Mouse (Mus musculus) kidney, adult 2 months (tissue): ENCODE results near the gene Trio. TPM values are rescaled to one million over a fixed set of nuclear protein-coding genes. Genes with fewer than 3 reads are reported as not detected.

Source experiments
- DNase-seq: peaks from one replicate; pipeline ENCODE4 v3.0.0; 2021
- H3K27ac ChIP-seq: fragments of 200-500 bp; 2 replicates; pipeline ENCODE4 v1.5.1; 2012; ENCODE audit warnings: low read depth, low read length, control low read depth, inconsistent platforms; ENCODE audit not compliant: insufficient read depth
- H3K27me3 ChIP-seq: fragments of 200-500 bp; replicated peaks from 2 replicates; pipeline ENCODE4 v1.6.1; 2012; ENCODE audit warnings: mild to moderate bottlenecking, moderate library complexity, low read length, inconsistent platforms; ENCODE audit not compliant: control insufficient read depth, insufficient read depth
- H3K36me3 ChIP-seq: fragments of 200-500 bp; 2 replicates; pipeline ENCODE4 v1.6.1; 2012; ENCODE audit warnings: mild to moderate bottlenecking, moderate library complexity, low read length, inconsistent platforms; ENCODE audit not compliant: control insufficient read depth, insufficient read depth
- H3K4me1 ChIP-seq: fragments of 200-500 bp; 2 replicates; pipeline ENCODE4 v1.6.1; 2011; ENCODE audit warnings: low read length; ENCODE audit not compliant: control insufficient read depth, insufficient read depth
- H3K4me3 ChIP-seq: fragments of 200-500 bp; 2 replicates; pipeline ENCODE4 v1.5.1; 2011; ENCODE audit warnings: mild to moderate bottlenecking, low read depth, low read length, control low read depth; ENCODE audit not compliant: insufficient read depth
- CTCF ChIP-seq: fragments of 200-500 bp; conservative IDR thresholded peaks from 2 replicates; pipeline ENCODE4 v1.5.1; 2011; ENCODE audit warnings: low read depth, mild to moderate bottlenecking, control low read depth, low read length, moderate library complexity, mixed read lengths; ENCODE audit not compliant: insufficient read depth, insufficient read length
- POLR2A ChIP-seq: fragments of 200-500 bp; IDR thresholded peaks from one replicate; pipeline ENCODE4 v1.6.1; 2011; ENCODE audit warnings: low read depth, low read length, control low read depth
- WGBS: fragments of 180-500 bp; shearing (Covaris S2); methylation state at CpG from one replicate; pipeline ENCODE4 v1.1.7; 2018; 5-methylcytosine and 5-hydroxymethylcytosine counted together
- polyA plus RNA-seq: library from polyadenylated mRNA; depleted of rRNA; stranded (reverse); fragments of >200 nt; gene quantifications from 2 replicates; pipeline ENCODE4 v1.2.3, GENCODE M21; 2012

Trio gene
- polyA plus RNA-seq, 1 experiment: 37.2 TPM

DNA sequence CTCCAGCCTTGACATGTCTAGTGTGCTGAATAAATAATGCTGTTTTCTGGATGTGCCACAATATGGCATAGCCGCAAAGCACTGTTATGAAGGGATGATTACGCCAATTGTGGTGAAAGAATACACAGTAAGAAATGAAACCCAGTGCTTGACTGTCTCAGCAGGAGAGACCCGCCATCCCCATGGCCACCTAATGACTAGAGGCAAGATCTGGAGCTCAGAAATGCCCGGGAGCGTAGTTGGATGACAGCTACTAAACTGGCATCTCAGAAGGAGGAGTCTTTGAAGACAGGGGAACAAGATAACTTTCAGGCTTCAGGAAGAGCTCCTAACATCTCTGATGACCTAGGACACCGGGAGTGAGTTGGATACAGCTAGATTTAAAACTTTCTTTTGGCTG is 12.0 kb upstream of the Trio start:
- Histone ChIP-seq H3K27me3 (no peaks in the 10 kb centered on the region), H3K27ac (no peak overlapping the region), H3K4me1 (no peaks in the 10 kb centered on the region; the same call in 1 of the 2 replicates), H3K36me3 (no peaks in the 10 kb centered on the region), H3K4me3 (no peak overlapping the region)
- 93% methylated on average over 6 of the region's 6 CpGs for WGBS
- TF ChIP-seq POLR2A (no peak), CTCF (no peak)
- DNase-seq: no peak

DNA sequence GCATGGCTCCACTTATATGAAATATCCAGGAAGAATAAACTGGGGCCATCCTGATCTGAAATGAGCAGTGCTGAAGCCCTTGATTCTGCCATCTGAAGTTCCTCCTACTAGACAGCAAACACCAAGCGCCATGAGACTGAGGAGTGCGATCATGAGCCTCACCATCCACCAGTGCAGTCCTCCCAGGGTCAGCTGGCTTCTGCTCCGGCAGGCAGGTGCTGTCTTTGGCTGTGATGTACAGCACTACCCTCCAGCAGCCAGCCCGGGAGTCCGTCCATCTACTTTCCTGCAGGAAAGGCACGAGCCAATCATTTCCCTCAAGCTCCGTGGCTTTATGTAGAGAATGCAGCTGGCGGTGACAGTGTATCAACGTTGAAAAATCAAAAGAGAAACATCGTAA is 10.0 kb upstream of the Trio start:
- Histone ChIP-seq H3K4me1 (no peaks in the 10 kb centered on the region), H3K27me3 (no peaks in the 10 kb centered on the region), H3K4me3 (no peak overlapping the region), H3K36me3 (no peaks in the 10 kb centered on the region), H3K27ac (no peak overlapping the region)
- no peak for DNase-seq
- WGBS: 80% methylated on average over 10 of the region's 10 CpGs
- no peak for TF ChIP-seq POLR2A
- TF ChIP-seq CTCF: no peak

DNA sequence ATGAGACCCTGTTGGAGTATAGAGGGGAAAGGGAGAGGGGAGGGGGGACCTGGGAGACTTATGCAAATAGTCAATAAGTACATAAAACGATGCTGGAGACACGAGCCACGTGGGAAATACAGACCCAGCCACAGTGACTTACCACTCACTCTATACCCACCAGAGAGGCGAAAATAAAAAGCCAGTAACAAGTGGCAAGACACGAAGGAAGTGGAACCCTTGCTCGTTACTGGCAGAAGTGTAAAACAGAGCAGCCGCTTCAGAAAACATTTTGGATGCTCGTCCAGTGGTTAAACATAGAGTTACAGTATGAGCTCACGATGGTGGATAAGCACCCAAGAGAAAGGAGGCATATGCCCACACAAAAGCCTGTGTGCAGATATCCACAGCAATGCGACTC is 9.0 kb upstream of the Trio start:
- WGBS: 81% methylated on average over 10 of the region's 10 CpGs
- TF ChIP-seq CTCF: no peak
- no peak for TF ChIP-seq POLR2A
- H3K27me3 ChIP-seq: no peaks in the 10 kb centered on the region
- H3K4me1 ChIP-seq: no peaks in the 10 kb centered on the region
- H3K4me3 ChIP-seq: no peak overlapping the region
- no peaks in the 10 kb centered on the region for H3K36me3 ChIP-seq
- no peak overlapping the region for H3K27ac ChIP-seq
- no peak for DNase-seq

DNA sequence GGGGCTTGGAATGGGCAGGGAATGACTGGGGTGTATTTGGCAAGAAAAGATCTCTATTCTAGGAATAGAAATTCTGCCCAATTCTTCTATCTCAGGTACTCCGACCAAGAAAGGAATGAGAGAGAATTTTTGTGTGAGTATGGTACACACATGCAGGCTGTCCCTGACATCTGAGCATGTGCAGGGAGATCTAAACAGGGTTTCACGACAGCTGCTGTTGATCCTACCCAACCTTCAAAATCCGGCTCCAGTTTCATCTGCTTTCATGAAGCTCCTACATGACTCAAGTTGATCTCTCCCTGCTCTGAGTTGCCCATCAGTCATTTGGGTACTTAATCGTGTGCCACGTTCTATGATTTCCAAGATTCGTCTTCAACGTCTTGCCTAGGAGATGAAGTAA is 3.7 kb upstream of the Trio start:
- WGBS: 86% methylated on average over 7 of the region's 7 CpGs
- no peak for DNase-seq
- Histone ChIP-seq H3K4me1 (no peaks in the 10 kb centered on the region), H3K36me3 (no peaks in the 10 kb centered on the region), H3K4me3 (no peak overlapping the region), H3K27ac (no peak overlapping the region), H3K27me3 (no peaks in the 10 kb centered on the region)
- TF ChIP-seq POLR2A (no peak), CTCF (no peak)

DNA sequence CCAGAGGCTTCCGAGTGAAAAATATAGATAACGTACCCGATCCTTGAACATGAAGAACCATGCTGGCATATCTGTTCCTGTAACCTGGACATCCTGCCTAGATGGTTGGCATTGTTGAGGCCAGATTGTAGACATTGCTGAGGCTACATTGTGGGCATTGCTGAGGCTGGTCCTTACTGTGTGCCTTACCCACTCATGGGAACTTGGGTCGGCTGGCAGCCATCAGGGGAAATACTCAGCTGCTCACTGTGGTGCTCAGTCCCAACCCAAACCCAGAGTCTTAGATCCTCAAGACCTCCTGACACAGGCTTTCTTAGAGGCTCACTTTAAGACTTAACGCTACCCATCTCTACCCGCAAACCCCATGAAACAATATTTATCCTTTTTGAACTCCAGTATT is 2.9 kb upstream of the Trio start:
- no peak overlapping the region for H3K4me3 ChIP-seq
- TF ChIP-seq CTCF (no peak), POLR2A (no peak)
- H3K27me3 ChIP-seq: no peaks in the 10 kb centered on the region
- DNase-seq: no peak
- H3K27ac ChIP-seq: no peak overlapping the region
- no peaks in the 10 kb centered on the region for H3K36me3 ChIP-seq
- peaks cover 3% of the 10 kb centered on the region; the same call in 1 of the 2 replicates for H3K4me1 ChIP-seq
- WGBS: 96% methylated on average over 6 of the region's 6 CpGs

DNA sequence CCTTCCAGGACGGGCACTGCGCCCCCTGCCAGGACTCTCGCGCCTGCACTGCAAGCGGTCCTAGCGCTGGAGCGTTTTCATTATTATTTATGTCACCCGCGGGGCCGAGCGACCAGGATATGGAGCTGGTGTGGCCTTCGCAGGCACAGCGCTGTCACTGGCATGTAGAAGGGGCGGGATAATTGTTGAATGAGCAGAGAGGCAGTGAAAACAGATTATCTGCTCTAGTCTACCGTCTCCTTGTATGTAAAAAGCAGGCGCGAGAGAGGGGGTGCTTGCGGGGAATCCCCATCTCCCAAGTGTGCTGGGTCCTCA is 476 bp upstream of the Trio start:
- Histone ChIP-seq H3K4me1 (peaks cover 18% of the 10 kb centered on the region), H3K4me3 (peak overlapping the region; percentile 46), H3K27me3 (no peaks in the 10 kb centered on the region), H3K36me3 (no peaks in the 10 kb centered on the region), H3K27ac (peak overlapping the region; percentile 12; the same call in 1 of the 2 replicates)
- no peak for DNase-seq
- 1% methylated on average over 18 of the region's 18 CpGs for WGBS
- peak; percentile 93 for TF ChIP-seq CTCF
- no peak for TF ChIP-seq POLR2A

DNA sequence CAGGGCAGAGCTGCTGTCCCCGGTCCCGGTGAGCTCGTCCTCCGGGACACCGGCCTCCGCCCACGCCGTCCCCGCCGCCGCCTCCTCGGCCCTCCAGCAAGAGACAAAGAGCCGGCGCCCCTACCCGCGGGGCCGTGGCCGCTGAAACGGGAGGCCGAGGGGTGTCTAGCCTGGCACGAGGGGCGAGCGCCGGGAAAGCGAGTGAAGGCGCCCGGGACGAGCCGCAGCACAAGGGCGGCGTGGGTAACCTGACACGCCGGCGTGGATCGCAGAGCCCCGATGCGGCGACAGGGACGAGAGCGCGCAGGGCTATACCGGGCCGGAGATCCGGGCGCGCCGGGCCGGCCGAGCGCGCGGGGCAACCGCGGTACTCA is 696 bp downstream of the Trio start:
- TF ChIP-seq CTCF (no peak), POLR2A (no peak)
- DNase-seq: peak; percentile 49
- H3K36me3 ChIP-seq: no peaks in the 10 kb centered on the region
- H3K4me3 ChIP-seq: peak overlapping the region; percentile 98
- H3K27me3 ChIP-seq: no peaks in the 10 kb centered on the region
- peak overlapping the region; percentile 90 for H3K27ac ChIP-seq
- H3K4me1 ChIP-seq: peaks cover 22% of the 10 kb centered on the region
- WGBS: under 1% methylated on average over 54 of the region's 54 CpGs
